Mouse (Mus musculus): ENCODE measurements around the gene Ppp1r1c.
"Not testable (repeated sequence)": the region's sequence is repeated elsewhere in the genome, so short reads cannot be mapped to it uniquely, and the experiment has no call there.

The Ppp1r1c gene

DNA sequence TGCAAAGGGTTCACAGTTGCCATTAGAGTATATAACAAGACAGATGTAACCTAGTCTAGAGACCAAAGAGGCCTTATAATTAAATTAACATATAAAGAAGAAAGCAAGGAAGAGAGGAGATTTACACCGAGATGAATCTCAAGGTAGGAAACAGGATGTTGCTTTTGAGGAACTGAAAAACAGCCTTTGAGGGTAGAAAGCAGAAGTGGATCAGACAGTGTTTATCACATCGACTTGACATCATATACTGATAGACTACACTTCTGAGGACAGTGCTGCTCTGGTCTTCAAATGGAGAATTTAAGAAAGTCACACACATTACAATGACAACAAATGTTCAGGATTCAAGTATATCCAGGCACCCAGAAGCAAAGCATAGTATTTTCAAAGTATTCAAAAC is 34.4 kb downstream of the Ppp1r1c start:
- no peak for DNase-seq (ENCODE audit: low read depth in 2 of 2, low spot score in 2 of 2)

DNA sequence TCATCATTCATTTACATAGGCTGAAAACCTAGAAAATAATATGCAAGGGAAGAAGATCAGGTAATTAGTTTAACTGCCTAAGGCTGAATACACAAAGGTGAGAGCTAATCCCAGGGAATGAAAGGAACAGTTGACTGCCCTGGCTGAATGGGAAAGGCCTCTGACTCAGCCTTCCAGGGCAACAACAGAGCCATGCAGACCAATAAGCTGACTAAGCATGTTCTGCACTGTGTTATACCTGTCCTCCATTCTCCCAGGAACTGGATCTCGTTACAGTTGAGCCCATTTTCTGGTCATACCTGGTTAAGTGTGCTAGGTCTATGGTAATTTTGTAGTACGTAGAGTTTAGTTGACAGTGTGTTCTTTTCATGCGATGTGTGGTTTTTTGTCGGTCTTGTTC is 36.6 kb downstream of the Ppp1r1c start:
- DNase-seq (ENCODE audit: low read depth in 2 of 2, low spot score in 2 of 2) = no peak

DNA sequence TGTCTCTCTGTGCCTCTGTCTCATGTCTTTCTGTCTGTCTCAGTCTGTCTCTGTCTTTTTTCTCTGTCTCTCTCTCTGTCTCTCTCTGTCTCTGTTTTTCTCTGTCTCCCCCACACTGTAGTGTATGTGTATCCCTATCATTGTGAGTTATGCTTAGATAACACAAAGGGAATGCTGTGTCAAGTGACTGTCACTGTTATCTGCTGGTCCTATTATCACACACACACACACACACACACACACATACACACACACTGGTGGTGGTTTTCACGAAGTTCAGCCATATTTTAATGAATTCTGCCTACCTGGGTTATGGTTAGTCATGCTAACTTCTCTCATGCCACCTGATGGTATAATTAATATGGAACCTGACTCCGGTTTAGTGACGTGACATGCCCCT is 44.1 kb downstream of the Ppp1r1c start:
- DNase-seq (ENCODE audit: low read depth in 2 of 2, low spot score in 2 of 2) = no peak

DNA sequence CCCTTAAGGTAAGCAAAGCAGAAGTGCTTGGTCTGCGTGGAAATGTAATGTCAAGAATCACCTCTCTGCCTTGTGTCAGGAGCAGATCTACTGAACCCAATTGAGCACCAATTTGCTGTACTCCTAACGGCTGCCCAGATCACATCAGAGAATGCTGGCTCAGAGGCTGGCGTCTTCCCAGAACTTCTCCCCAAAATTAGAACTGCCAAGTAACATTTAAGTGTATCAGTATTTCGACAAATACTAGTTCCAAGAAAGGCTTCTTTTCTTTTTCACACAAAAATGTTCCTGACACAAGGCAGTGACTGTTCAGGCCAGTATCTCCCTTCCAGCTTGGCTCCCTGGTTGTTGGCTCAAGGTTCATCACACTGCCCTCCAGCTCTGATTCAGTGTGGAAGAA is 52.4 kb downstream of the Ppp1r1c start:
- DNase-seq (ENCODE audit: low read depth in 2 of 2, low spot score in 2 of 2) = no peak

DNA sequence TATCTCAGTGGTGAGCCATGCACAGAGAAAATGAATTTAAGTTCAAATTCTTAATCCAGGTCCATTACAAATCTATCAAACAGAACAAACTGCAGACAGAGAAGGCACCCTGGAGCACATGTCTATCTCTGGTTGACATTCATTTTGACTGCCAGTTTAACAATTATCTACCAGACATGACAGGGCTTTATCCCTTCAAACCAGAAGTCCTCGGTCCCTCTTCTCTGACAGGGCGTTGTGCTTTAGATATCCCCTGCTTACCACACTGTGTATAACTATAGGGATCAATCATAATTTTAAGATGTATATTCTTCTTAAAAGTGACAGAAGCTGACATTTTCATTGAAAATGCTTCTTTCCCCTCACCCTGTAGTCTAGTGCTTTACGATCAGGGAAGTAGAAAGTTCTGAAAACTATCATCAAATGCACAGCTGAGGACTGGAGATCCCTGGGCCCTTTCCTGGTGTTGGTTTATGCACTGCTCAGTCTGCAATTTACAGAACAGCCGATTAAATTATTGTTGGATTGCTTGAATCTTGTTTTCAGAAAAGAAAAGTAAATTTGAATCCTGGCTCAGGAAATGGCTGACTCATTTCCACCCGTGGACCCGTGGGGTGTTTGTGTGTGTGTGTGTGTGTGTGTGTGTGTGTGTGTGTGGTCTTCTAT is 55.3 kb downstream of the Ppp1r1c start:
- no peak for DNase-seq (ENCODE audit: low read depth in 2 of 2, low spot score in 2 of 2)

DNA sequence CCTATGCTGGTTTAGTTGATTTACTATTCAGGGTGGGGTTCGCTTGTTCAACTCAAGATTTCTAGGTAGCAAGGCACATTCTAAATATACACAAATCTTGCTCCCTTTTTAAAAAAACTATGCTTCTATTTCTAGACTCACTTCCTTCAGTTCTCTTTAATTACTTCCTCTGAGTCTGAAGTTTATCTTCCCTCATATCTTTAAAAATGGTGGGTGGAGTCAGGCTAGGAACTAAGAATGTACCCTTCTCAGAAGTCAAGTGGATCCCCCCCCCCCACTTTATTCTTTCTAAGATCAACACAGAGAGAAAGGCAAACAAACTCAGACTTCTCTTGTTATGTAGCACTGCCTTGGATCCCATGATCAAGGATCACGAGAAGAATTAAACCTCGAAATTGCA is 57.5 kb downstream of the Ppp1r1c start:
- DNase-seq (ENCODE audit: low read depth in 2 of 2, low spot score in 2 of 2) = no peak

DNA sequence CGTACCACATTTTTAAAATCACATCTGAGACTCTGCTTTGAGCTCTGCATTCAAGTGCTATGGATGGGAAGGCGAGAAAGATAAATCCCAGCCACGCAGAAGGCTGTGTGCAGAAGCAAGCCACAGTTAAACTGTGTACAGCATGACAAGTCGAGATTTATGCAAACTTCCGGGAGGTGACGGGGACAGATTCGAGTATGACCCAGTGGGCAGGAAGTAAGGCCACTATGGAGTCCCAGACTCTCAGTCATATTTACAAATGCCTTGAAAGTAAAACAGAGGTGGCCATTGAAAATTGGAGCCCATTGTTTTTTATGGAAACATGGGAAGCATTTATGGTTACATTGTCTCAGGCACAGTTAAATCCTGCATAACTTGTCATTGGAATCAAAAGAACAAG is 58.1 kb downstream of the Ppp1r1c start:
- DNase-seq (ENCODE audit: low read depth in 2 of 2, low spot score in 2 of 2) = no peak

DNA sequence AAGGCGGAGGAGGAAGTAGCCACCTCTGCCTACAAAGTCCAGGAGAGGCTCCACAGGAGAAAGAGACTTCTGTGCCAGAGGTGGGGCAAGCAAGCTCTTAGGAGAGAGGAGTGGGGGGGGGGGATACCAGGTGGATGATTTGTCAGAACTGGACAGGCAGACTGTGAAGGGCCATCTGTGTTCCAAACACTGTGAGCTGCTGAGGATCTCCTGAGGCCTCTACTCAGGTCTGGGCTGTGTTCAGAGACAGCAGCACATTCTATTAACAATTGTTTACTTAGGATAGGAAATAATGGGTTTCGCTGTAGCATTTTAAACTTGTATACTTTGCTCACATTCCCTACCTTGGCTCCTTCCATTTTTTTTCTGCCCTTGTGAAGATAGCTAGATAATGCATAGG is 61.0 kb downstream of the Ppp1r1c start:
- DNase-seq (ENCODE audit: low read depth in 2 of 2, low spot score in 2 of 2) = no peak

DNA sequence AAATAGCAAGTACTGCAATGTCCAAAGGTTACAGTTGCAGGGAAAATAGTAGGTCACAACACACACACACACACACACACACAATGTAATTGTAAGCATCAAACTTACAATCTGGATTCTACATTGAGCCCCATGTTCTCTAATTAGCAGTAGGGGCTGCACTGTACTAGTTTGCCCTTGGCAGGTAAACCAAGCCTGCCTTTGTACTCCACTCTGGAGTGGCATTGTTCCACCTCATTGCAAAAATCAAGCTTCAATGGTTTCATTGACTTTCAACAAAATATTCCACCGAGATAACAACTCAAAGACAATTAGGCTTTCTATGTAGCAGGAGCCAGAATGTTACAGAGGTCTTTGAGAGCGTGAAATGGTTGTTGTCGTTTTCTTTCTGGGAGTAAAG is 62.7 kb downstream of the Ppp1r1c start:
- DNase-seq (ENCODE audit: low read depth in 2 of 2, low spot score in 2 of 2) = no peak

DNA sequence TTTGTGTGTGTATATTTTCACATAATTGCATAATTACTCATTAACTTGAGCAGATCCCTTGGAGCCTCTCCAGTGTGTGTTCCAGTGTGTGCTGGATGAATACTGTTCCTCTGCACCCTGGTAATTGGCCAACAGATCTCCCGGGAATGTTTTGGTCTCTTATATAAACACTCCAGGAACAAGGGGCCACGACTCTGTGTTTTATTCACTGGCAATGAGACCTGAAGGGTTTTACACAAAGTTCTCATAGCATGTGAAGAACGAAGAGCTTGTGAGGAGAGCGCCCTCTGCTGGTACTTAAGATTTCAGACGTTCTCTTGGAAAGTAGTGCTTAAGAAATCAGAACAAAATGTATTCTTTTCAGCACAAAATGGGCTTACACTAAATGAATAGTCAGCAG is 66.8 kb downstream of the Ppp1r1c start:
- peak; percentile 9 to 27 for DNase-seq (ENCODE audit: low read depth in 2 of 2, low spot score in 2 of 2)

DNA sequence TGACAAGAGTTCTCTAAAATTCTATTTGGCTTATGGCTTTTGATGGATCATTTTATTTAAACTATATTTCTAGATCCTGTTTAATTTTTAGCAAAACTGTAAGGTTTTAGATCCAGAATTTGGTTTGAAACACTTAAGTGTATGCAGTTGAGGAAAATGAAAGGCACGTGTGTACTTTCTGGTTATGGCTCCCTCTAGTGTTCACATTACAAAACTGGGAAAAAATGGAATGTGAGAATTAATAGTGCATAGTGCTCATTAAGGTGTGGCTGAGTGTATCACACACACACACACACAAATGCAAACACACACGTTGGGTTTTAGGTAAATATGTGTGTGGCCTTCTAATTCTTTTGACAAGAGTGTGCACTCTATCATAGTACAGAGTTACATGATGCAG is 70.2 kb downstream of the Ppp1r1c start:
- DNase-seq (ENCODE audit: low read depth in 2 of 2, low spot score in 2 of 2) = no peak

DNA sequence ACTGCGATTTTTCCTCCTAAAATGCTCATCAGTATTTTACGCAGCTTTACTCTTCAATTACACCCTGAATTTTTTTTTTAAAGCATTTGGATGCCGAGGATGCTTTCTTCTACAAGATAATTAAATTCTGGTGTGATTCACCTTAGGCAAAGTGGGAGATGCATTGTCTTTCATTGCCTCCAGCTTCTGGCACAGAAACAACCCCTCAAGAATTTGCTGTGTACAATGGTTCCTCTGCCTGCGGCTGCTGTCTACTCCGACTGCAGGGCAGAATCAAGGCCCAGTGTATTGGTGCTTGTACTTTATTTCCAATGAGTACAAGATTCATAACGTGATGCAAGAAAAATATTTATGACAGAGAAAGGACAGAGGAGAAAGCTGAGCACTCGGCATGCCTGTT is 73.2 kb downstream of the Ppp1r1c start:
- DNase-seq (ENCODE audit: low read depth in 2 of 2, low spot score in 2 of 2) = no peak

DNA sequence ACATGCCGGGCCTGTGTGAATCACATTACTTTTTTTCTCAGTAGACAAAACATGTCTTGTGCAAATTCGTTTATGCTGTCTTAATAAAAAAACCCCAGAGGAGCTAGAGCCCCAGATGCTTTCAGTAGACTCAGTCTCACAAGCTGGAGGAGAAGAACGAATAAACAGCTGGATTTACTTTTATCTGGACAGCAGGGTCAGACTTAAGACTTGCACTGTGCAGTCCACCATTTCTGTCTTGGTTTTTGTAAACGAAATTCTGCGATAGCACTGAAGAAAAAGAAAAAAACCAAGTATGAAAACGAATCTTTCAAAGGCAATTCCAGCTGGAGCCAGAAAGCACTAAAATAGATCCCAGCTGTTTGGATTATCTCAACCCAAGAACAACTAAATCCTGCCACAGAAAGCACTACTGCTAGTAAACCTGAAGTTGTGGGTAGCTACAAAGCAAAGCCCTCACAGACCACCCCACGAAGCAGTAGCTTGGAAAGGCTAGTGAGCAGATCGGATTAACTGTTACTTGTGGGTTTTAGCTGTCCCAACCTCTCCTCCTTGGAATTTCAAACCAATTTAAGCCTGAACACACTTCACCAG is 78.1 kb downstream of the Ppp1r1c start:
- no peak for DNase-seq (ENCODE audit: low read depth in 2 of 2, low spot score in 2 of 2)

DNA sequence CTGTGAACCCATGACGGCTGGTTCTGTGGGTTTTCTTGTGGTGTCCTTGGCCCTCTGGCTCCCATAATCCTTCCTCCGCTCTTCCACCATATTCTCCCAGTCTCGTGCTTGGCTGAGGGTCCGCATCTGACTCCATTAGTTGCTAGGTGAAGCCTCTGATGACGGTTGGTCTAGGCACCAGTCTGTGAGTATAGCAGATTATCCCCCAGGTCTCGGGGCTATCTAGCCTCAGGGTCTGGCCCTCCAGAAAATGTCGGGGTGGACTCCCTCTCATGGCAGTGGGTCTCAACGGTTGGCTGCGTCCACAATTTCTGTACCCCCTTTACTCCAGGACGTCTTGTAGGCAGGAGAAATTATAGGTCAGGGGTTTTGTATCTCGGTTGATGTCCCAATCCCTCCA is 78.9 kb downstream of the Ppp1r1c start:
- DNase-seq (ENCODE audit: low read depth in 2 of 2, low spot score in 2 of 2) = no peak

DNA sequence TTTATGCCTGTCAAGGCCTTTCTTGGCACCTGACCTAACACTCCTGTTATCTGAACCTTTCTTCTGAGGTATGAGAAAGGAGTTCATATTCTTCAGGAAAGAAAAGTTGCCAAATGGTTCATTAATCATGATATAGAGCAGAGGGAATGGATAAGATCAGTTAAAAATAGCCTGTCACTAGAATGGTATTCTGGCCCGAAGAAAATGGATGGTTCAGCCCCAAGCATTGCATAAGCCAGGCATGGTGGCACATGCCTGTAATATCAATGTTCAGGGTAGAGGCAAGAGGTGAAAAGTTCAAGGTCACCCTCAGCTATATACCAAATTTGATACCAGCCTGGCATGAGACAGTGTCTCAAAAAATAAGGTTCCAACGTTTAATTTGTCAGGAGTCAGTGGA is 85.6 kb downstream of the Ppp1r1c start:
- DNase-seq (ENCODE audit: low read depth in 2 of 2, low spot score in 2 of 2) = no peak

DNA sequence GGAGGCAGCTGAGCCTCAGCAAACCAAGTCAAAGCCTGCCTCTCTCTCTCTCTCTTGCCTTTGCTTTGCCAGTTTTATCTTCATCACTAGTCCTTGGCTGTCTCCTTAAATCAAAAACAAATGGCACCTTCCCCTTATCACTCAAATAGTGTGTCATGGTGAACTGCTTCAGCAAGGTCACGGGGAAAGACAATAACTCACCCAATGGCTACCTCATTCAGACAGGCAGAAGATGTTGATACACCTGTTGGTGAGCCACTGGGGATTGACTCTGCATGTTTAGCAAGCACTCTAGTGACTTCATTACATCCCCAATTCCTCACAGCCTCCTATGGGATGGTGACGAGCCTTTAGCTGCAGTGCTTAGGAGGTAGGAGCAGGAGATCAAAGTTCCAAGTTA is 89.9 kb downstream of the Ppp1r1c start:
- DNase-seq (ENCODE audit: low read depth in 2 of 2, low spot score in 2 of 2) = no peak

DNA sequence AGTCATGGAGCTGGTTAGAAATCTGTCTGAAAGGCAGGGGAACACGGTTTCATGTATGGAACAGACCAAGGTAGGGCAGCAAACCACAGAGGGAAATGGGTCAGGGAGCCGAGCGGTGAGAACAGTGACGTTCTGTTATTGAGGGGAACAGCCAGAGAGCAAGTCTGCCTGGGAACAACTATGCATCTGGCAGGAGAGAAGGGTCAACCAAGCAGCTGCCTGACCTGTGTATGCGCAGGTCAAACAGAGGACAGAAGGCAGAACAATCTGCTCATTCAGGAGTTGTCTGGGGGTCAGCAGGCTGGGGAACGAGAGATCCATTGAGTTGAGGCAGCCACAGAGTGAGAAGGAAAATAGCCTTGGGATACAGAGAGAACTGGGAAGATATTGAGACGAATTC is 91.0 kb downstream of the Ppp1r1c start:
- no peak for DNase-seq (ENCODE audit: low read depth in 2 of 2, low spot score in 2 of 2)

DNA sequence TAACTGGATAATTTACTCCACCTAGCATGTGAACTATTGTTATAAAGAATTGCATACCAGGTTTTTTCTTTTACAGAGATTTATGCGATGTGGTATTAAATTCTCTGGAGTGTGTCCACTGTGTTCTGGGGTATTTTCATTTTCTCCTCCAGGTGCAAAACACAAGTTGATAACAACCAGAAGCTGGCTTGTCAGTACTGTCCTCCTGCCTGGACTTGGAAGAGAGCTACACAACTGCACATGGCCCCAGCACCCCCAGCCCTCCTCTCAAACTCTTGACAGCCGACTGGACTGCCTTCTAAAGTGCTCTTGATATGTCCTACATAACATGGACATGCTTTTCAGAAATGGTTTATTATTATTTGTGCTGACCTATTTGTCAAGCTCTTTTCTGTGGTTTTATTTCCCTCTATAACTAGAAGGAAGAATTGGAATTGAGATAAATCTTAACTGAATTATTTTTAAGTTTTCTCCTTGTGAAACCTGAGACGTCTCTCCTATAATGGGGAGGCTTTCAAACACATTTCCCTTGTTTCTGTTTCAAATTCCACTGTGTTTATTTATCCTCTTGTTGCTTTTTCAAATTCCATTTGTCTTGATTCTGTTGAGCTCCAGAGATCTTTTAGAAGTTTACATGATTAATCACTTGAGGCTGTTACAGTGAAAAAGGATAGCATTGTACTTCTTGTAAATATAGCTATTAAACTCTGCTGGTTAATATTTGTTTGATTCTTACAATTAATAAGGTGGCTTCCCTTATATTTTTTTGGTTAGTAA is 108.3 kb downstream of the Ppp1r1c start:
- DNase-seq (ENCODE audit: low read depth in 2 of 2, low spot score in 2 of 2) = no peak

DNA sequence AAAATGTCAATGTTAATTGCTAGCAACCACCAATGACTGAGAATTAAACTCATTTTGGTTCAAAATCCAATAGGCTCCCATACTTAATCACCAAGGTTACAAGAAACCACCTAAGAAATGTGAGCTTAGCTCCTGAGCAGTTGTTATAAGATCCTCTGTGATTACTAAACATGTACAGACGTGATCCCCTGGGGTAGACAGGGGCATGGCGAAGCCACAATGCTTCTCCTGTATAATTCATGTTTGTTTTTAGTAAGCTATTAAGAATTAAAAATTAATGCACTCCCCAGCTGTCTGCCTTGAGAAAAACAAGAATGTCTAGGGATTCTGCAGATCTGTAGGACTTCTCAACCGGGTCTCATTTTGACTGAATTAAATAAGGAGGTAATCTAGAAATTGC is 112.0 kb downstream of the Ppp1r1c start:
- DNase-seq (ENCODE audit: low read depth in 2 of 2, low spot score in 2 of 2) = no peak

DNA sequence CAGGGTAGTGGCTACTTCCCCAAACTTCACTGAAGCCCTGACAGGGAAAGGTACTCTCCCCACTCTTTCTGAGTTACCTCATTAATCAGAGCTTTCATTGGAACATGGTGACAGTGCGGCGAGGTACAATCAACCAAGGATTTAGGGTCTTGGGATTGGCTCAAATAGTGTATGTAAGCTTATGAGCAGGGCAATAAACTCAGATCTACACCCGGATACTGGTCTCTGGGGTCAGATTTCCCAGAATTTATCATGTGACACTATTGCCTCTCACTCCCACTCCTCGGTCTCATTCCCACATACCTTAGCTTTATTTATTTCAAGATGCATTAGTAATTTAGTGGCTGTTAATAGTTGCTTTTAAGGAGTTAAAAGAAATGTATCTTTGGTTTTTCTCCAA is 118.3 kb downstream of the Ppp1r1c start:
- DNase-seq (ENCODE audit: low read depth in 2 of 2, low spot score in 2 of 2) = no peak

DNA sequence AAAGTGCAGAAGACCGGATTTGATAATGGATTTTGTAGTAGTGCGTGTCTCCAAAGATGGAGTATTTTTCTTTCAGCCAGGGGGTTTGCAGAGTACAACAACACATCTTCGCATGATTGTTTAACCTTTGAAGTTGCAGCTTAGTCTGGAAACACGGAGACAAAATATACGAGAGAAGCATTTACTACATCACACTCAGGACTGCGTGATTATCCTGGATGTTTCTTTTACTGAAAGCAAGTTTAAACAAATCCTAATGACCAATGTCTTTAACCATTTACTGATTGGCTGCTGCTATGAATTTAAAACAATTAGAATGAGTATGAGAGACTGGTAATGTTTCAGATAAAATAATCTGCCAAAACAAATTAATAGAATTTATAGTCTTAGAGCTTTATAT is 131.5 kb downstream of the Ppp1r1c start:
- DNase-seq (ENCODE audit: low read depth in 2 of 2, low spot score in 2 of 2) = no peak

DNA sequence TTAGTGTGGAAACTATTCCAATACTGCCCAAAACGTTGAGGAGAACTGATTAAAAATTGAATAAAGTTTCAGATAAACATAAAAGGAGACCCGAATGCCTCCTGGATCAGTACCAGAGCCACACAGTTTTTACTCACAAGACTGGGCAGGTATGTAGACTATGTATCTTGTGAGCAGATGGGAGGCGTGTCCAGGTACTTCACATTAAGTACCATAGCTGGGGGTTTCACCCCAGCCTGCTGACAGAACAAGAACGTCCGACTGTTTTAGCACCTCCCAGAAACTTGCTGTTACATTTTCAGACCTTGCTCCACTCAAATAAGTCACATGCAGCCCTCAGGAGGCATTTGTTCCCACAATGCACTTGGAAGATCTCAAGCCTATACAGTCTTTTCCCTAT is 131.9 kb downstream of the Ppp1r1c start:
- no peak for DNase-seq (ENCODE audit: low read depth in 2 of 2, low spot score in 2 of 2)

DNA sequence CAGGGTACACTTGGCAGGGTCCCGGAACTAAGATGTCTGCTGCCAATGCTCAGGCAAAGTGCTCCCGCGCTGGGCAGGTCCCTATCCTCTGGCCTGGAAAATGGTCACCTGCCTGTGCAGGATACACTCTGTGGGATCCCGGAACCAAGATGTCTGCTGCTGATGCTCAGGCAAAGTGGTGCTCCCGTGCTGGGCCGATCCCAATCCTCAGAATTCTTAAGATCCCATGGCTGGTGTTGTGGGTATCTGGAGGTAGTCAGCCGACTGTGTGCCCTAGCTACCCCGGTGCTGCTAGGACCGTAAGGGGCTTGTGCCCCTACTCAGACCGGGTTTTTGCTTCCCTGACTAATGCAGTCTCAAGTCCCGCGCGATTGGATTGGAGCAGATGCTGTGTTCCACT is 139.8 kb downstream of the Ppp1r1c start:
- not testable (repeated sequence) for DNase-seq (ENCODE audit: low read depth in 2 of 2, low spot score in 2 of 2)
